Mouse (Mus musculus): ENCODE data around the gene Taar8a. TPM values are rescaled to one million over a fixed set of nuclear protein-coding genes. Genes with fewer than 3 reads are reported as not detected.
"Not testable (repeated sequence)": the region's sequence is repeated elsewhere in the genome, so short reads cannot be mapped to it uniquely, and the experiment has no call there.

Taar8a gene
- polyA plus RNA-seq, 1 experiment from 2014 or later = not detected

- Histone ChIP-seq H3K9me3 (replicated peaks; ENCODE audit: control insufficient read depth, low read length) (no peaks in the 10 kb centered on the region), H3K4me3 (ENCODE audit: low read depth, low read length) (no peak overlapping the region), H3K4me2 (no peak overlapping the region), H3K4me1 (ENCODE audit: control insufficient read depth, insufficient read depth, low read length) (no peaks in the 10 kb centered on the region), H3K9ac (ENCODE audit: low read depth, low read length) (no peak overlapping the region), H3K36me3 (ENCODE audit: control insufficient read depth, insufficient read depth, low read length) (no peaks in the 10 kb centered on the region), H3K27ac (ENCODE audit: low read depth, low read length) (no peak overlapping the region), H3K27me3 (ENCODE audit: control insufficient read depth, insufficient read depth, low read length) (no peaks in the 10 kb centered on the region)
- no peak for ATAC-seq (replicated peaks; ENCODE audit: insufficient number of reproducible peaks, low FRiP score, low TSS enrichment)
- 31% methylated on average over 3 of the region's 3 CpGs for WGBS (ENCODE audit: insufficient replicate concordance)
Measured at GRCm38 (mm10) chr10:24080166-24080565, 3.9 kb downstream of the Taar8a start.

DNA sequence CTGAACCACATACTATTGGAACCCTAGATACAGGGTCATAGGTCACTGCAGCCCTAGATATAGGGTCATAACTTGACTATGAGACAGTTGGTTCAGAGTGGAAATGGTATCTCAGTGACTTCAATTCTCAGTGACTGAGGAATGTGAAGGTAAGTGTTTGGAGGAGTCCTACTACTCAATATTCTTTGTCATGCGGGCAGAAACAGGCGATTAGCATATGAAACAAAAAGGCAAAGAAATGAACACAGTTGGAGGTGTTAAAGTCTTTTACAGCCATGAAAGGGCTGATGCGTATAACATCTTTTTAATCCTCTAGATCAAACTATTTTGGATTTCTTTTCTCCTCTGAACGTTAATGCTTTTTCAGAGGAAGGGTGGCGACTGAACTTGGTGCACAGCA lies 9.6 kb downstream of the Taar8a start:
- Histone ChIP-seq H3K4me2 (no peak overlapping the region), H3K36me3 (ENCODE audit: control insufficient read depth, insufficient read depth, low read length) (no peaks in the 10 kb centered on the region), H3K9me3 (replicated peaks; ENCODE audit: control insufficient read depth, low read length) (no peaks in the 10 kb centered on the region), H3K27ac (ENCODE audit: low read depth, low read length) (no peak overlapping the region), H3K27me3 (ENCODE audit: control insufficient read depth, insufficient read depth, low read length) (no peaks in the 10 kb centered on the region), H3K4me3 (ENCODE audit: low read depth, low read length) (no peak overlapping the region), H3K9ac (ENCODE audit: low read depth, low read length) (no peak overlapping the region), H3K4me1 (ENCODE audit: control insufficient read depth, insufficient read depth, low read length) (no peaks in the 10 kb centered on the region)
- WGBS (ENCODE audit: insufficient replicate concordance) = 73% methylated on average over 5 of the region's 5 CpGs
- ATAC-seq (replicated peaks; ENCODE audit: insufficient number of reproducible peaks, low FRiP score, low TSS enrichment) = no peak

- Histone ChIP-seq H3K4me1 (ENCODE audit: control insufficient read depth, insufficient read depth, low read length) (no peaks in the 10 kb centered on the region), H3K36me3 (ENCODE audit: control insufficient read depth, insufficient read depth, low read length) (no peaks in the 10 kb centered on the region), H3K9ac (ENCODE audit: low read depth, low read length) (no peak overlapping the region), H3K4me2 (no peak overlapping the region), H3K4me3 (ENCODE audit: low read depth, low read length) (no peak overlapping the region), H3K27me3 (ENCODE audit: control insufficient read depth, insufficient read depth, low read length) (no peaks in the 10 kb centered on the region), H3K27ac (ENCODE audit: low read depth, low read length) (no peak overlapping the region), H3K9me3 (replicated peaks; ENCODE audit: control insufficient read depth, low read length) (no peaks in the 10 kb centered on the region)
- ATAC-seq (replicated peaks; ENCODE audit: insufficient number of reproducible peaks, low FRiP score, low TSS enrichment) = no peak
- WGBS (ENCODE audit: insufficient replicate concordance) = 56% methylated on average over 5 of the region's 5 CpGs
Measured at GRCm38 (mm10) chr10:24086555-24086954, 10.3 kb downstream of the Taar8a start.

- H3K27me3 ChIP-seq (ENCODE audit: control insufficient read depth, insufficient read depth, low read length) = no peaks in the 10 kb centered on the region
- no peak overlapping the region for H3K4me3 ChIP-seq (ENCODE audit: low read depth, low read length)
- no peak overlapping the region for H3K4me2 ChIP-seq
- H3K4me1 ChIP-seq (ENCODE audit: control insufficient read depth, insufficient read depth, low read length) = no peaks in the 10 kb centered on the region
- 76% methylated on average over 2 of the region's 2 CpGs for WGBS (ENCODE audit: insufficient replicate concordance)
- H3K36me3 ChIP-seq (ENCODE audit: control insufficient read depth, insufficient read depth, low read length) = no peaks in the 10 kb centered on the region
- no peaks in the 10 kb centered on the region for H3K9me3 ChIP-seq (replicated peaks; ENCODE audit: control insufficient read depth, low read length)
- H3K27ac ChIP-seq (ENCODE audit: low read depth, low read length) = no peak overlapping the region
- ATAC-seq (replicated peaks; ENCODE audit: insufficient number of reproducible peaks, low FRiP score, low TSS enrichment) = no peak
- H3K9ac ChIP-seq (ENCODE audit: low read depth, low read length) = no peak overlapping the region
Measured at GRCm38 (mm10) chr10:24087168-24087567, 10.9 kb downstream of the Taar8a start.

- Histone ChIP-seq H3K4me2 (no peak within 1 kb of the TSS), H3K4me3 (ENCODE audit: low read depth, low read length) (no peak within 1 kb of the TSS), H3K9ac (ENCODE audit: low read depth, low read length) (no peak within 1 kb of the TSS), H3K27me3 (ENCODE audit: control insufficient read depth, insufficient read depth, low read length) (no peaks in the 10 kb centered on the region), H3K9me3 (replicated peaks; ENCODE audit: control insufficient read depth, low read length) (no peaks in the 10 kb centered on the region), H3K36me3 (ENCODE audit: control insufficient read depth, insufficient read depth, low read length) (no peaks in the 10 kb centered on the region), H3K4me1 (ENCODE audit: control insufficient read depth, insufficient read depth, low read length) (no peaks in the 10 kb centered on the region), H3K27ac (ENCODE audit: low read depth, low read length) (no peak within 1 kb of the TSS)
- no peak for ATAC-seq (replicated peaks; ENCODE audit: insufficient number of reproducible peaks, low FRiP score, low TSS enrichment)
- 64% methylated on average over 2 of the region's 2 CpGs for WGBS (ENCODE audit: insufficient replicate concordance)
Measured at GRCm38 (mm10) chr10:24092194-24092593, 15.9 kb downstream of the Taar8a start, which contains the start of gene Taar8b. Taar8b (minus strand) TSS chr10:24092294.

DNA sequence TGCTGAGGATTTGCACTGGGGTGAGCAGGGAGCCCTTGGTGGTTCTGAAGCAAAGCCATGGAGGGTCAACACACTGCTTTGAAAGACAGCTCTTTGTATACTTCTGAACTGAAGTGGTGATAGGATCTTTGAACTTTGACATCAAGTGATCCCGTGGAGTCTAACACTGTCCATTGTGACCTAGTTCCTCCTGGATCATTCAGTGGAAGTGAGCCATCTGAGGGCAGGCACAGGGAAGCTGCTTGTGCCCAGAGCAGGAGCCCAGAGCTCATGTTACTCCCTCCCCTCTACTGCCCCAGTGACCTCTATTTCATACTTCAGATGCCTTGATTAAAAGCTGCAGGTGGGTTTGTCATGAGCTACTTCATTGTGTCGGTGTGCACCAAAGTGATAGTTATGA lies 20.7 kb downstream of the Taar8a start:
- H3K27ac ChIP-seq (ENCODE audit: low read depth, low read length); H3K27me3 ChIP-seq (ENCODE audit: control insufficient read depth, insufficient read depth, low read length); H3K4me1 ChIP-seq (ENCODE audit: control insufficient read depth, insufficient read depth, low read length); H3K9ac ChIP-seq (ENCODE audit: low read depth, low read length); H3K4me2 ChIP-seq; ATAC-seq (replicated peaks; ENCODE audit: insufficient number of reproducible peaks, low FRiP score, low TSS enrichment); H3K4me3 ChIP-seq (ENCODE audit: low read depth, low read length); H3K9me3 ChIP-seq (replicated peaks; ENCODE audit: control insufficient read depth, low read length); H3K36me3 ChIP-seq (ENCODE audit: control insufficient read depth, insufficient read depth, low read length): not testable (repeated sequence)
- WGBS (ENCODE audit: insufficient replicate concordance) = 49% methylated on average over 2 of the region's 2 CpGs

GRCm38 (mm10) chr10:24101812-24102211 lies 25.5 kb downstream of the Taar8a start, which contains the start of gene Taar8c:
Taar8c (minus strand) TSS chr10:24101912.
- H3K9ac ChIP-seq (ENCODE audit: low read depth, low read length); H3K36me3 ChIP-seq (ENCODE audit: control insufficient read depth, insufficient read depth, low read length); H3K9me3 ChIP-seq (replicated peaks; ENCODE audit: control insufficient read depth, low read length); ATAC-seq (replicated peaks; ENCODE audit: insufficient number of reproducible peaks, low FRiP score, low TSS enrichment); H3K27me3 ChIP-seq (ENCODE audit: control insufficient read depth, insufficient read depth, low read length); H3K4me2 ChIP-seq; H3K27ac ChIP-seq (ENCODE audit: low read depth, low read length); H3K4me3 ChIP-seq (ENCODE audit: low read depth, low read length); H3K4me1 ChIP-seq (ENCODE audit: control insufficient read depth, insufficient read depth, low read length): not testable (repeated sequence)
- WGBS (ENCODE audit: insufficient replicate concordance) = 61% methylated on average over 1 of the region's 3 CpGs

DNA sequence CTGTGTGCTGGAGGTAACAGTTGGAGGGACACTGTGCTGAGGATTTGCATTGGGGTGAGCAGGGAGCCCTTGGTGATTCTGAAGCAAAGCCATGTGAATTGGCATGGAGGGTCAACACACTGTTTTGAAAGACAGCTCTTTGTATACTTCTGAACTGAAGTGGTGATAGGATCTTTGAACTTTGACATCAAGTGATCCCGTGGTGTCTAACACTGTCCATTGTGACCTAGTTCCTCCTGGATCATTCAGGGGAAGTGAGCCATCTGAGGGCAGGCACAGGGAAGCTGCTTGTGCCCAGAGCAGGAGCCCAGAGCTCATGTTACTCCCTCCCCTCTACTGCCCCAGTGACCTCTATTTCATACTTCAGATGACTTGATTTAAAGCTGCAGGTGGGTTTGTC lies 27.0 kb downstream of the Taar8a start:
- not testable (repeated sequence) for H3K27ac ChIP-seq (ENCODE audit: low read depth, low read length); H3K4me2 ChIP-seq; H3K4me3 ChIP-seq (ENCODE audit: low read depth, low read length); ATAC-seq (replicated peaks; ENCODE audit: insufficient number of reproducible peaks, low FRiP score, low TSS enrichment); H3K9ac ChIP-seq (ENCODE audit: low read depth, low read length); H3K9me3 ChIP-seq (replicated peaks; ENCODE audit: control insufficient read depth, low read length); H3K36me3 ChIP-seq (ENCODE audit: control insufficient read depth, insufficient read depth, low read length); H3K4me1 ChIP-seq (ENCODE audit: control insufficient read depth, insufficient read depth, low read length); H3K27me3 ChIP-seq (ENCODE audit: control insufficient read depth, insufficient read depth, low read length)
- WGBS (ENCODE audit: insufficient replicate concordance) = 30% methylated on average over 1 of the region's 1 CpGs

DNA sequence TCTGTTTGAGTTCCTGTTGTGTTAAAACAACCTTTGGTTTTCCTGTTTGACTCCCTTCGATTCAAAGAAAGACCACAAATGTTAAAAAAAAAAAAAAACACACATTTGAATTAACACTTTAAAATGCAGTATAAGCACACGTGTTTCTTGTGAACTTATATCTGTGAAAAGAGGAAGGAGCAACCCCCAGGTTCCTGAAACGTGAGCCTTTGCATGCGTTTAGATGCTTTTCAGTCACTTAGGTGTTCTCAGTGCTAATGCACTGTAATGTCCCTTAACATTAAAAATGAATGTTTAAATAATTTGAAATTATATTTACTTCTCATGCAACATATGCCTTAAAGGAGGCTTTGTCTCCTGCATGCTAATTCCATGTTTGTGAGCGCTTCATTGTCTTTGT lies 31.4 kb downstream of the Taar8a start:
- no peaks in the 10 kb centered on the region for H3K9me3 ChIP-seq (replicated peaks; ENCODE audit: control insufficient read depth, low read length)
- no peak overlapping the region for H3K27ac ChIP-seq (ENCODE audit: low read depth, low read length)
- no peak overlapping the region for H3K9ac ChIP-seq (ENCODE audit: low read depth, low read length)
- H3K4me2 ChIP-seq = no peak overlapping the region
- 59% methylated on average over 5 of the region's 5 CpGs for WGBS (ENCODE audit: insufficient replicate concordance)
- H3K36me3 ChIP-seq (ENCODE audit: control insufficient read depth, insufficient read depth, low read length) = no peaks in the 10 kb centered on the region
- no peaks in the 10 kb centered on the region for H3K27me3 ChIP-seq (ENCODE audit: control insufficient read depth, insufficient read depth, low read length)
- ATAC-seq (replicated peaks; ENCODE audit: insufficient number of reproducible peaks, low FRiP score, low TSS enrichment) = no peak
- no peaks in the 10 kb centered on the region for H3K4me1 ChIP-seq (ENCODE audit: control insufficient read depth, insufficient read depth, low read length)
- no peak overlapping the region for H3K4me3 ChIP-seq (ENCODE audit: low read depth, low read length)

Measured in heart, embryonic 11.5 days (tissue).